Mouse (Mus musculus) limb, embryonic 15.5 days (tissue): ENCODE data around the gene Scnn1g. TPM values are rescaled to one million over a fixed set of nuclear protein-coding genes. Genes with fewer than 3 reads are reported as not detected.
A peak's percentile ranks its signal among the peaks of the same experiment; 100 is the strongest.

ENCODE experiments used
- ATAC-seq: fragments of 200-750 bp; cut with Nextera tagmentation; 2 replicates; pipeline ENCODE4 v1.8.0; 2017; ENCODE audit warnings: low read depth, moderate TSS enrichment; ENCODE audit not compliant: insufficient number of reproducible peaks, low FRiP score, low TSS enrichment
- H3K27ac ChIP-seq: fragments of 300-500 bp; sonication (generic); 2 replicates; pipeline ENCODE4 v1.5.1; 2015; ENCODE audit warnings: moderate library complexity, mild to moderate bottlenecking, inconsistent platforms
- H3K27me3 ChIP-seq: fragments of 300-500 bp; sonication (generic); 2 replicates; pipeline ENCODE4 v1.6.1; 2015; ENCODE audit warnings: inconsistent platforms
- H3K36me3 ChIP-seq: fragments of 300-500 bp; sonication (generic); 2 replicates; pipeline ENCODE4 v1.6.1; 2015; ENCODE audit warnings: inconsistent platforms
- H3K4me1 ChIP-seq: fragments of 300-500 bp; sonication (generic); 2 replicates; pipeline ENCODE4 v1.6.1; 2015; ENCODE audit warnings: inconsistent platforms
- H3K4me2 ChIP-seq: fragments of 300-500 bp; sonication (generic); 2 replicates; pipeline ENCODE4 v1.6.1; 2015; ENCODE audit warnings: mild to moderate bottlenecking, inconsistent platforms
- H3K4me3 ChIP-seq: fragments of 300-500 bp; sonication (generic); 2 replicates; pipeline ENCODE4 v1.5.1; 2015; ENCODE audit warnings: mild to moderate bottlenecking, inconsistent platforms
- H3K9ac ChIP-seq: fragments of 300-500 bp; sonication (generic); 2 replicates; pipeline ENCODE4 v1.6.1; 2015; ENCODE audit warnings: inconsistent platforms
- H3K9me3 ChIP-seq: fragments of 300-500 bp; sonication (generic); 2 replicates; pipeline ENCODE4 v1.6.1; 2016; ENCODE audit warnings: inconsistent platforms
- WGBS: fragments of 180-500 bp; shearing (Covaris S2); methylation state at CpG from one replicate; pipeline ENCODE4 v1.1.7; 2015; 5-methylcytosine and 5-hydroxymethylcytosine counted together
- polyA plus RNA-seq: library from polyadenylated mRNA; unstranded; fragments of >200 nt; fragmentation: Nextera tagmentation; extraction: Ambion mirVana; gene quantifications from 2 replicates; pipeline ENCODE4 v1.2.1, GENCODE M21; 2015

Gene Scnn1g
- polyA plus RNA-seq, 1 experiment from 2014 or later: 0.38 TPM

DNA sequence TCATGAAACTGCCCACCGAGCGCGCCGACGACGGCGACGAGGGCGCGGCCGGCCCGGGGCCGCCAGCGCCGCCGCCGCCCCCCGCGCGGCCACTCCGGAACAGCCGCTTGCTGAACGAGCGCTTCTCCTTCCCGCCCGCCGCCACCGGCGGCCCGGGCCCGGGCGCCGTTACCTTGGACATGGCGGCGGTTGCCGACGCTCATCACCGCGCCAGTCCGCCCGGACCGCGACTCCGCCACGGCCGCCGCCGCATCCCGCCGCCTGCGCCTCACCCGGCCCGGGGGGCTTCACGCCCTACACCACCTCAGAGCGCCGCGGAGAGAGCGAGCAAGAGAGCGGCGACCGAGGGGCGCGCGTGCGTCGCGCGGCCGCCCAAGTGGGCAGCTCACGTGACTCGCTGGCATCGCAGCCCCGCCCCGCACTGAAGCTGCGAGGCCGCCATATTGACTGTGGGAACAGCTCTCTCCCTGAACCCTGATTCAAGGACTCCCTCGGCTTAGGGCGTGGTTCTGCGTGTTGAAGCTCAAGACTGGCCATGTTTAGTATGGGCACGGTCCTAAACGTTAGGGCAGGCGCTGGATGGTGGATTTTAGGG, 27.1 kb upstream of the Scnn1g start, which contains the start of gene Usp31:
TSS of gene Usp31 (minus strand) at position 181 of the 595 bp plus-strand sequence.
- H3K4me2 ChIP-seq: peak within 1 kb of the TSS; percentile 94
- H3K4me3 ChIP-seq: peak within 1 kb of the TSS; percentile 89
- H3K9me3 ChIP-seq: no peaks in the 10 kb centered on the region
- peaks cover 8% of the 10 kb centered on the region for H3K36me3 ChIP-seq
- peak within 1 kb of the TSS; percentile 78 for H3K27ac ChIP-seq
- peak within 1 kb of the TSS; percentile 70 for H3K9ac ChIP-seq
- H3K27me3 ChIP-seq: 0 out of 2 replicates have a peak, but pooled peaks cover 3% of the 10 kb centered on the region
- WGBS: under 1% methylated on average over 51 of the region's 82 CpGs
- H3K4me1 ChIP-seq: peaks cover 15% of the 10 kb centered on the region; the same call in 1 of the 2 replicates
- peak; percentile 97 for ATAC-seq

GRCm38 (mm10) chr7:121711171-121711570, 23.1 kb upstream of the Scnn1g start:
- H3K4me1 ChIP-seq: peaks cover 8% of the 10 kb centered on the region; the same call in 1 of the 2 replicates
- H3K27ac ChIP-seq: no peak overlapping the region
- no peak overlapping the region for H3K4me3 ChIP-seq
- WGBS: 28% methylated on average over 2 of the region's 2 CpGs
- no peak overlapping the region for H3K9ac ChIP-seq
- no peak overlapping the region for H3K4me2 ChIP-seq
- no peaks in the 10 kb centered on the region for H3K36me3 ChIP-seq
- ATAC-seq: no peak
- no peaks in the 10 kb centered on the region for H3K9me3 ChIP-seq
- 0 out of 2 replicates have a peak, but pooled peaks cover 3% of the 10 kb centered on the region for H3K27me3 ChIP-seq

DNA sequence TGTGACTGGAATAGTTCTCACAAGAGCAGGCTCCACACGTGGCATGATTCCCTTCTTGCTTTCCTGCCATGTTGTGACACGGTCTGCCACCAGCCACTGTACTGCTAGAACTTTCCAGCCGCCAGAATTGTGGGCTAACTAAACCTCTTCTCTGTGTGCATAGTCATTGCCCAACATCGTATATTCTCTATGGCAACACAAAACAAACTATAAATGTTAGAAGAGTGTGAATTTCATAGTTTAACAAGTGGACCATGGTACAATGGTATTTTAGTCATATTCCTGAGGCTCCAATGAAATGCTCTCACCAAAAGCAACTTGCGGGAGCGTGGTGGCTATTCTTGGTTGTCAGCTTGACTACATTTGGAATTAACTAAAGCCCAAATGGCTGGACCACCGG, 17.2 kb upstream of the Scnn1g start:
- no peak overlapping the region for H3K27ac ChIP-seq
- H3K4me3 ChIP-seq: no peak overlapping the region
- H3K27me3 ChIP-seq: 0 out of 2 replicates have a peak, but pooled peaks cover under 1% of the 10 kb centered on the region
- H3K4me2 ChIP-seq: no peak overlapping the region
- H3K9ac ChIP-seq: no peak overlapping the region
- 69% methylated on average over 7 of the region's 7 CpGs for WGBS
- H3K4me1 ChIP-seq: no peaks in the 10 kb centered on the region
- H3K9me3 ChIP-seq: no peaks in the 10 kb centered on the region
- ATAC-seq: no peak
- H3K36me3 ChIP-seq: no peaks in the 10 kb centered on the region

GRCm38 (mm10) chr7:121730225-121730624, 4.1 kb upstream of the Scnn1g start:
- Histone ChIP-seq H3K27ac (no peak overlapping the region), H3K4me1 (peaks cover 6% of the 10 kb centered on the region; the same call in 1 of the 2 replicates), H3K36me3 (no peaks in the 10 kb centered on the region), H3K27me3 (peaks cover 23% of the 10 kb centered on the region), H3K9me3 (no peaks in the 10 kb centered on the region), H3K9ac (no peak overlapping the region), H3K4me3 (no peak overlapping the region), H3K4me2 (no peak overlapping the region)
- WGBS: 19% methylated on average over 5 of the region's 5 CpGs
- no peak for ATAC-seq

- no peak for ATAC-seq
- Histone ChIP-seq H3K4me3 (no peak overlapping the region), H3K27ac (no peak overlapping the region), H3K9ac (no peak overlapping the region), H3K4me1 (peaks cover 6% of the 10 kb centered on the region; the same call in 1 of the 2 replicates), H3K27me3 (peaks cover 46% of the 10 kb centered on the region), H3K36me3 (no peaks in the 10 kb centered on the region), H3K9me3 (no peaks in the 10 kb centered on the region), H3K4me2 (0 out of 2 replicates have a peak overlapping the region, but pooled peaks have one; percentile 5)
- 47% methylated on average over 29 of the region's 29 CpGs for WGBS
Observed at GRCm38 (mm10) chr7:121737511-121738415, 3.5 kb downstream of the Scnn1g start.

DNA sequence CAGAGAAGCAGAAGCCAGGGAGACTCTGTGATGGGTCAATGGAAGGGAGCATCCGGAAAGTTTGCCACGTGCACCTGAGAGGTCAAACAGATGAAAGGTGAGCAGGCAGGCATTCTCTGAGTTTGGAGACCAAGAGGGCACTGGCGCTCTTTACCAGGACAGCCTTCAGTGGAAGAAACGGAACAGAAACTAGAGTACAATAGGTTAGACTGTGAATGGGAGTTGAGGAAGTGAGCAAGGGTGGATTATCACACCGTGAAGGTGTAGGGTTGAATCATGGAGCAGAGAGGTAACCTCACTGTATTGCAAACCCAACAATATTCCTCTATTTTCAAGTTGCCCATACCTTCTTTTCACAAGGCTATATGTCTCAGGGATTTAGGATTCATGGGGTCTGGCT, 16.0 kb downstream of the Scnn1g start:
- no peaks in the 10 kb centered on the region for H3K27me3 ChIP-seq
- no peak overlapping the region for H3K4me3 ChIP-seq
- ATAC-seq: no peak
- H3K4me1 ChIP-seq: no peaks in the 10 kb centered on the region
- H3K9me3 ChIP-seq: no peaks in the 10 kb centered on the region
- no peaks in the 10 kb centered on the region for H3K36me3 ChIP-seq
- no peak overlapping the region for H3K4me2 ChIP-seq
- H3K27ac ChIP-seq: no peak overlapping the region
- H3K9ac ChIP-seq: no peak overlapping the region
- 77% methylated on average over 5 of the region's 5 CpGs for WGBS

GRCm38 (mm10) chr7:121754748-121755147, 20.5 kb downstream of the Scnn1g start:
- Histone ChIP-seq H3K27ac (no peak overlapping the region), H3K27me3 (no peaks in the 10 kb centered on the region), H3K4me3 (no peak overlapping the region), H3K9me3 (no peaks in the 10 kb centered on the region), H3K9ac (no peak overlapping the region), H3K36me3 (no peaks in the 10 kb centered on the region), H3K4me1 (no peaks in the 10 kb centered on the region), H3K4me2 (no peak overlapping the region)
- ATAC-seq: no peak
- WGBS: 68% methylated on average over 8 of the region's 8 CpGs

- H3K9me3 ChIP-seq: no peaks in the 10 kb centered on the region
- 87% methylated on average over 4 of the region's 4 CpGs for WGBS
- no peak overlapping the region for H3K4me2 ChIP-seq
- no peaks in the 10 kb centered on the region for H3K27me3 ChIP-seq
- no peaks in the 10 kb centered on the region for H3K36me3 ChIP-seq
- no peak overlapping the region for H3K4me3 ChIP-seq
- no peak overlapping the region for H3K27ac ChIP-seq
- no peaks in the 10 kb centered on the region for H3K4me1 ChIP-seq
- H3K9ac ChIP-seq: no peak overlapping the region
- no peak for ATAC-seq
Observed at GRCm38 (mm10) chr7:121763328-121763727, 29.0 kb downstream of the Scnn1g start.

- Histone ChIP-seq H3K4me1 (no peaks in the 10 kb centered on the region), H3K4me3 (no peak overlapping the region), H3K27ac (no peak overlapping the region), H3K9ac (no peak overlapping the region), H3K4me2 (no peak overlapping the region), H3K36me3 (no peaks in the 10 kb centered on the region), H3K27me3 (no peaks in the 10 kb centered on the region), H3K9me3 (no peaks in the 10 kb centered on the region)
- ATAC-seq: no peak
- 76% methylated on average over 3 of the region's 3 CpGs for WGBS
Observed at GRCm38 (mm10) chr7:121767900-121768299, 33.6 kb downstream of the Scnn1g start.

DNA sequence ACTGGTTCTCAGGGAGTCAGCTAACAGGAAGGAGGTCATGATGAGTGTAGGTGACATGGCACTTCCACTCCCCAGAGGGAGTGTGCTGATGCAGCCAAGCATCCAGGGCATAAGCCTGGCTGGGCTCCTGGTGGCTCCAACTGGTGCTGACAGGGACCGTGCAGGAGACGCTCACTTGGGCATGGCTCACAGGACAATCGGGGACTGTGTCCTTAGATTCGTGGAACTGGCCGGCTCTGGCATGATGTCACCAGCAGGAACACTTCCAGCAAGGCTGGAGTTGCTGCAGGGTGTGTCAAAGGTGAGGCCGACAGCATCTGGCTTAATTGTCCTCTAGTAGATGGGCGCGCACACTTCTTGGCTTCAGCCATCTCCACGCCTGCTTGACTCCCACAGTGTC, 34.7 kb downstream of the Scnn1g start:
- no peaks in the 10 kb centered on the region for H3K36me3 ChIP-seq
- no peak overlapping the region for H3K9ac ChIP-seq
- H3K4me3 ChIP-seq: no peak overlapping the region
- WGBS: 84% methylated on average over 9 of the region's 9 CpGs
- no peak for ATAC-seq
- H3K4me1 ChIP-seq: no peaks in the 10 kb centered on the region
- H3K27ac ChIP-seq: no peak overlapping the region
- no peaks in the 10 kb centered on the region for H3K9me3 ChIP-seq
- no peaks in the 10 kb centered on the region for H3K27me3 ChIP-seq
- no peak overlapping the region for H3K4me2 ChIP-seq

GRCm38 (mm10) chr7:121778553-121778952, 44.3 kb downstream of the Scnn1g start:
- Histone ChIP-seq H3K27ac (no peak overlapping the region), H3K9me3 (no peaks in the 10 kb centered on the region), H3K4me2 (no peak overlapping the region), H3K9ac (no peak overlapping the region), H3K27me3 (no peaks in the 10 kb centered on the region), H3K4me1 (no peaks in the 10 kb centered on the region), H3K4me3 (no peak overlapping the region), H3K36me3 (no peaks in the 10 kb centered on the region)
- WGBS: 49% methylated on average over 1 of the region's 1 CpGs
- ATAC-seq: no peak

DNA sequence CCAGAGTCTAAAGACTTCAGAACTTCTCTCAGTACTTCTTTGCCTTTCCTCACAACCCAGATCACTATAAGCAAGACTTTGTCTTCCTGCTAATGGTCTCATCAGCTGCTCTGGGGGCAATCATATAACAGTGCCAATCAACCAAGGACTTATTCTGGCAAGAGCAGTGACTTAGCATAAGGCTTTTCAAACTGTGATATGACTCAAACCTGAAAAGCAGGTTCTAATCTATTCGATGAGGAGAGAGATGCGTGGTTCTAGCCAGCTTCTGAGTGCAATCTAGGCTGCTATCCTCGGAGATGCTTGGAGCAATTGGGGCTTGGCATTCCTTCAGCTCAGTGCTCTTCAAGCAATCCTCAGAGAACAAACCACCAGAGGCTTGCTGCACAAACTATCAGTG, 44.7 kb downstream of the Scnn1g start:
- Histone ChIP-seq H3K36me3 (no peaks in the 10 kb centered on the region), H3K9me3 (no peaks in the 10 kb centered on the region), H3K27ac (no peak overlapping the region), H3K4me2 (no peak overlapping the region), H3K27me3 (no peaks in the 10 kb centered on the region), H3K9ac (no peak overlapping the region), H3K4me1 (no peaks in the 10 kb centered on the region), H3K4me3 (no peak overlapping the region)
- ATAC-seq: no peak
- WGBS: 71% methylated on average over 3 of the region's 3 CpGs
